Mouse (Mus musculus) neural tube, embryonic 12.5 days (tissue): ENCODE results near the gene Actr2. TPM values are rescaled to one million over a fixed set of nuclear protein-coding genes. Genes with fewer than 3 reads are reported as not detected.
"Not testable (repeated sequence)": the region's sequence is repeated elsewhere in the genome, so short reads cannot be mapped to it uniquely, and the experiment has no call there.

ENCODE experiments used
- ATAC-seq: fragments of 200-750 bp; cut with Nextera tagmentation; 2 replicates; pipeline ENCODE4 v1.8.0; 2017; ENCODE audit warnings: low read depth, mild to moderate bottlenecking, moderate TSS enrichment, moderate library complexity; ENCODE audit not compliant: low FRiP score
- H3K27ac ChIP-seq: fragments of 300-500 bp; sonication (generic); 2 replicates; pipeline ENCODE4 v1.5.1; 2016
- H3K27me3 ChIP-seq: fragments of 300-500 bp; sonication (generic); replicated peaks from 2 replicates; pipeline ENCODE4 v1.6.1; 2016; ENCODE audit warnings: mild to moderate bottlenecking
- H3K36me3 ChIP-seq: fragments of 300-500 bp; sonication (generic); 2 replicates; pipeline ENCODE4 v1.6.1; 2016; ENCODE audit warnings: mild to moderate bottlenecking
- H3K4me1 ChIP-seq: fragments of 300-500 bp; sonication (generic); 2 replicates; pipeline ENCODE4 v1.6.1; 2016
- H3K4me2 ChIP-seq: fragments of 300-500 bp; sonication (generic); replicated peaks from 2 replicates; pipeline ENCODE4 v1.6.1; 2016; ENCODE audit warnings: mild to moderate bottlenecking
- H3K4me3 ChIP-seq: fragments of 300-500 bp; sonication (generic); 2 replicates; pipeline ENCODE4 v1.5.1; 2016
- H3K9ac ChIP-seq: fragments of 300-500 bp; sonication (generic); 2 replicates; pipeline ENCODE4 v1.6.1; 2016; ENCODE audit warnings: mild to moderate bottlenecking
- H3K9me3 ChIP-seq: fragments of 300-500 bp; sonication (generic); 2 replicates; pipeline ENCODE4 v1.6.1; 2016; ENCODE audit warnings: mild to moderate bottlenecking
- WGBS: fragments of 180-500 bp; shearing (Covaris S2); methylation state at CpG from one replicate; pipeline ENCODE4 v1.1.7; 2016; 5-methylcytosine and 5-hydroxymethylcytosine counted together
- polyA plus RNA-seq: library from polyadenylated mRNA; unstranded; fragments of >200 nt; fragmentation: Nextera tagmentation; extraction: Ambion mirVana; gene quantifications from 2 replicates; pipeline ENCODE4 v1.2.1, GENCODE M21; 2016

Gene Actr2
- 142 and 145 TPM in 2 replicates for polyA plus RNA-seq

DNA sequence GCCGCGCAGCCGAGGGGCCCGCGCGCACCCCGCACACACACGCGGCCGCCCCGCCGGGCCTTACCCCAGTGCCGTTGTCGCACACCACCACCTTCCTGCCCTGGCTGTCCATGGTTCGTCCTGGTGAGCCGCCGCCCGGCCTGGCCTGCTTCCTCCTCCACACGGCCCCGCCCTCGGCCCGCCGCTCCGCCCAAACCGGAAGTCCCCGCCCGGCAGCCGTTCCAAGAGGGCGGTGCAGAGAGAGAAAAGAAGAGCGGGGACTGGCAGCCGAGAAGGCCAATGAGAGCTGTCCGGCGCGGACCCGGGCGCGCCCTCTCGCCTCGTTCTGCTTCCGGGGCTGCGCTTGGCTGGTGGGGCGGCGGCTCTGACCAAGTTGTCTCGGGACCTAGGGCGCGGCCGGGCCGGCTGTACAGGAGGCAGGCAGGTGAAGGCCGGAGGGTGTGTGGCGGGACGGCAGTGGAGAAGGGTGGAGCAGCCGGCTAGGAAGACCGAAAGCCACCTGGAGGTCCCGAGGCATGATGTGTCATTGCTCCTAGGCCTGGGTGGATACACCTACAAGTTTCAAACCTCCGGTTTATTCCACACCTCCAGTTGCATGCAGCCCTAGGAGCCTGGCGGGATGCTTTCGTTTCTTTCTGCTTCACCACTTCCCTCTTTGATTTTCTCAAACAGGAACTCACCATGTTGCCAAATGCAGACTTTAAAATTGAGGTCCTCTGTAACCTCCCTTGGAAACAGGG is at the start of gene Actr2:
Gene Actr2 (minus strand): TSS at position 173 of the 740 bp plus-strand sequence.
- peak within 1 kb of the TSS; percentile 87 for H3K27ac ChIP-seq
- H3K4me1 ChIP-seq, result peaks cover 12% of the 10 kb centered on the region
- under 1% methylated on average over 55 of the region's 57 CpGs for WGBS
- H3K9ac ChIP-seq, result peak within 1 kb of the TSS; percentile 80
- H3K36me3 ChIP-seq, result no peaks in the 10 kb centered on the region
- ATAC-seq, result peak; percentile 99
- H3K4me3 ChIP-seq, result peak within 1 kb of the TSS; percentile 83
- H3K9me3 ChIP-seq, result no peaks in the 10 kb centered on the region
- H3K27me3 ChIP-seq, result no peaks in the 10 kb centered on the region
- peak within 1 kb of the TSS; percentile 71 for H3K4me2 ChIP-seq

DNA sequence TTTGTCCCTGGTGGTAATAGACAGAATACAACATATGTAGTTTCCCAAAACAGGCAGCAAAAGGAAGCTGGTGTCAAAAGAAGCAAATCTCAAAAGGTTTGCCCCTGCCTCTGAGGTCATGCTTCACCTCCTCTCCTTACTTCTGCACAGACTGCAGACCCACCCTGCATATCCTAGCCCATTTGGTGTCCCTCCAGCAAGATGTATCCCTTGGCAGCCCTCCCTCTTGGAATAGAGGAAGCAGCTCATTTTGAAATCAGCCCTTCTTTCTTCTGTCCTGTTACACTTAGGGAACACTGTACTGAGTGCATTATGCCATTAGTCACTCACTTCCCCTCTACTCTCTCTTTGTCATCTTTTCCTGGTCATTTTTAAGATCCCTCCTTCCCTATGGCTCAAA is 46.2 kb upstream of the Actr2 start:
- Histone ChIP-seq H3K27ac (no peak overlapping the region), H3K36me3 (no peaks in the 10 kb centered on the region), H3K4me3 (no peak overlapping the region), H3K9me3 (no peaks in the 10 kb centered on the region), H3K9ac (no peak overlapping the region), H3K27me3 (no peaks in the 10 kb centered on the region), H3K4me1 (no peaks in the 10 kb centered on the region), H3K4me2 (no peak overlapping the region)
- no peak for ATAC-seq

DNA sequence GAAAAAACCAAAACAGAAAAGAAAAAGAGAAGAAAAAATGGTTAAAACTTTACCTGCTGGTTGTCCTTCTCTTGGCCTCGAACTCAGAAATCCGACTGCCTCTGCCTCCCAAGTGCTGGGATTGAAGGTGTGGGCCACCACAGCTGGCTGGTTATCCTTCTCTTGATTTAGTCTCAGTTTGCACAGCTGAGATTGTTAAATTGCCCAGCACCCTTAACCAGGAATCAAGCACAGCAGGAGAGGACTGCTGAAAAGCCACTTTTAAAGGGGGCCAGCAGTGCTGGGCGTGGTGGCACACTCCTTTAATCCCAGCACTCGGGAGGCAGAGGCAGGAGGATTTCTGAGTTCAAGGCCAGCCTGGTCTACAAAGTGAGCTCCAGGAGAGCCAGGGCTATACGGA is 40.8 kb upstream of the Actr2 start:
- WGBS, result 90% methylated on average over 5 of the region's 5 CpGs
- not testable (repeated sequence) for H3K9ac ChIP-seq, H3K4me2 ChIP-seq, H3K36me3 ChIP-seq, H3K9me3 ChIP-seq, ATAC-seq, H3K27ac ChIP-seq, H3K4me1 ChIP-seq, H3K27me3 ChIP-seq, H3K4me3 ChIP-seq

DNA sequence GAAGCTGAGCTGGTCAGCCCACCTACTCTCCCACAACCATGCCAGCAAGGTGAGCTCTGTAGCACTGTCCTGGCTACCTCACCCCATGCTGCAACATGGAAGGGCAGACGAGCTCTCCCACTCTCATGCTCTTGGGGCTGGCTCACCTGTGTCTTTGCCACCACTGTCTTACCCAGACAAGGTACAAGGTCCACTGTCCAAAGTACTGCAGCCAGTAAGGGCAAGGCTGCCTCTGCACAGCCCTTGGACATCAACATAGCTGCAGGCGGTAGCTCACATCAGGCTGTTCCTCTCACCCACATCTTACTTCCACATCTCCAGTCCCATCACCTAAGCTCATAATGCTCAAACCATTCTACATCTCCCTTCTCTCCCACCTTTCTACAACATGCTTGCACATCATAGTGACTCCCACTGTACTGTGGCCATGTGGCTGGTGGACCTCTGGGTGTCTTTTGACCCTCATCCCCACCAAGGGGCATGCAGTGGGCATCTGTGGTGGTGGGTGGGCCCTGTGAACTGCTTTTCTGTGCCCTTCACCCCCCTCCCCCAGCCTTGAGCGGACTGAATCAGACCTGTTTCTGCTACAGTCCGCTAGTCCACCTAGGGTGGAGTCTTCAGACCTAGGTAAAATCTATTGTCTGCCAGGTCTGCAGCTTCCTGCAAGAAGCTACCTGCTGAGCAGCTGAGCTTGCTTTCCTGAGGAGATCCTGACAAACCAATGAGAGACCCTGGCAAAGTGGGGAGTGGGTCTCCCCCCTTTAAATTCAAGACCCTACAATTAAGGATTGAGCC is 39.6 kb upstream of the Actr2 start:
- Histone ChIP-seq H3K9me3 (no peaks in the 10 kb centered on the region), H3K4me2 (no peak overlapping the region), H3K4me3 (no peak overlapping the region), H3K4me1 (no peaks in the 10 kb centered on the region), H3K36me3 (no peaks in the 10 kb centered on the region), H3K27me3 (no peaks in the 10 kb centered on the region), H3K27ac (no peak overlapping the region), H3K9ac (no peak overlapping the region)
- no peak for ATAC-seq
- 84% methylated on average over 4 of the region's 4 CpGs for WGBS

DNA sequence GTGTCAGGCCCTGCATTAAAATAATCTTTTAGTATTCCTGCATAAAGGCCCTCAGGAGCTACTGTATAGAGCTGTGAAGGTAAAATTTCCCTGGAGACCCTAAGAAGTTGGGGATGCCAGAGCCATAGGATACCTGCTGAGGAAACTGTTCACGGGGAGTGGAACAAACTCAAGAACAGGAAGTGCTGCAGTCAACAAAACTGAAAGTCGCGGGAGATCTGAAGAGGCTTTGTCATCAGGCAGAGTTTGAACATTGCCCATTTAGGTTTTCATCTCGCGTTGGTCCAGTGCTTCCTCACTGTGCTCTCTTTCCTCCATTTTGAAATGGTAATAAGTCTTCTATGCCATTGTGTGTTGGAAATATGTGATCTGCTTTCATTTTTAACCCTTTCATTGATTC is 38.6 kb upstream of the Actr2 start:
- H3K27ac ChIP-seq, result no peak overlapping the region
- ATAC-seq, result no peak
- H3K4me2 ChIP-seq, result no peak overlapping the region
- H3K9ac ChIP-seq, result no peak overlapping the region
- no peaks in the 10 kb centered on the region for H3K36me3 ChIP-seq
- no peaks in the 10 kb centered on the region for H3K27me3 ChIP-seq
- no peak overlapping the region for H3K4me3 ChIP-seq
- H3K9me3 ChIP-seq, result no peaks in the 10 kb centered on the region
- 89% methylated on average over 5 of the region's 5 CpGs for WGBS
- H3K4me1 ChIP-seq, result no peaks in the 10 kb centered on the region

DNA sequence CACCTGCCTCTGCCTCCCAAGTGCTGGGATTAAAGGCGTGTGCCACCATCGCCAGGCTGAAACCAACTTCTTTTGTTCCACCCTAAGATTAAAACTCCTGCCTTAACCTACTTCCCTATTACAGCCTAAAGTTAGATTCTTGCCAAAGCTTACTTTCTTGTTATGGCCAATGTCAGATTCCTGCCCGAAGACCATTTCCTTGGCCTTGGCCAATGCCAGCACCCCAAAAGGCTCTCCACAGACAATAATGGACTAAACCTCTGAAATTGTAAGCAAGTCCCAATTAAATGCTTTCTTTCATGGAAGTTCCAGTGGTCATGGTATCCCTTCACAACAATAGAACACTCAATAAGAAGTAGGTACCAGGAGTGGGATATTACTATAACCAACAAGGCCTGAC is 37.2 kb upstream of the Actr2 start:
- no peak overlapping the region for H3K9ac ChIP-seq
- no peak overlapping the region for H3K4me2 ChIP-seq
- no peaks in the 10 kb centered on the region for H3K27me3 ChIP-seq
- no peaks in the 10 kb centered on the region for H3K9me3 ChIP-seq
- H3K4me1 ChIP-seq, result no peaks in the 10 kb centered on the region
- H3K36me3 ChIP-seq, result no peaks in the 10 kb centered on the region
- no peak for ATAC-seq
- H3K4me3 ChIP-seq, result no peak overlapping the region
- 95% methylated on average over 3 of the region's 3 CpGs for WGBS
- H3K27ac ChIP-seq, result no peak overlapping the region

DNA sequence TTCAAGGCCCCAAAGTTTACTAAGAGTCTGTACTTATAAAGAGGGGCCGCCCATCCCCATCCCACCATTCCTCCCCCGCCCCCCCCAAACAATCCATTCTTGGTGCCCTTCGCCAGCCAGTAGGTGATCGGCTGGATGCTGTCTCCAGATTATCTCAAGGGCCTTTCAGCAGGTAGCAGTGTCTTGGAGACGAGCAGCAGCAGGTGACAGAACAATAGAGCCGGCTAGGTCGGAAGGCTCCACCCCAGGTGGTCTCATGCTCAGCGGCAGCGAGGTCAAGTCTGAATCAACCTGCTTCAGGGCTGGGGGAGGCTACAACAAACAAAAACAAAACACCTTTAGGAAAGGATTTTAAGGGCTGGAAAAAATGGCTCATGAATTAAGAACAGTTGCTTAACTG is 32.7 kb upstream of the Actr2 start:
- 31% methylated on average over 9 of the region's 9 CpGs for WGBS
- no peak overlapping the region for H3K9ac ChIP-seq
- no peaks in the 10 kb centered on the region for H3K27me3 ChIP-seq
- H3K4me2 ChIP-seq, result no peak overlapping the region
- H3K4me1 ChIP-seq, result no peaks in the 10 kb centered on the region
- ATAC-seq, result no peak
- H3K9me3 ChIP-seq, result no peaks in the 10 kb centered on the region
- no peak overlapping the region for H3K27ac ChIP-seq
- no peaks in the 10 kb centered on the region for H3K36me3 ChIP-seq
- no peak overlapping the region for H3K4me3 ChIP-seq

DNA sequence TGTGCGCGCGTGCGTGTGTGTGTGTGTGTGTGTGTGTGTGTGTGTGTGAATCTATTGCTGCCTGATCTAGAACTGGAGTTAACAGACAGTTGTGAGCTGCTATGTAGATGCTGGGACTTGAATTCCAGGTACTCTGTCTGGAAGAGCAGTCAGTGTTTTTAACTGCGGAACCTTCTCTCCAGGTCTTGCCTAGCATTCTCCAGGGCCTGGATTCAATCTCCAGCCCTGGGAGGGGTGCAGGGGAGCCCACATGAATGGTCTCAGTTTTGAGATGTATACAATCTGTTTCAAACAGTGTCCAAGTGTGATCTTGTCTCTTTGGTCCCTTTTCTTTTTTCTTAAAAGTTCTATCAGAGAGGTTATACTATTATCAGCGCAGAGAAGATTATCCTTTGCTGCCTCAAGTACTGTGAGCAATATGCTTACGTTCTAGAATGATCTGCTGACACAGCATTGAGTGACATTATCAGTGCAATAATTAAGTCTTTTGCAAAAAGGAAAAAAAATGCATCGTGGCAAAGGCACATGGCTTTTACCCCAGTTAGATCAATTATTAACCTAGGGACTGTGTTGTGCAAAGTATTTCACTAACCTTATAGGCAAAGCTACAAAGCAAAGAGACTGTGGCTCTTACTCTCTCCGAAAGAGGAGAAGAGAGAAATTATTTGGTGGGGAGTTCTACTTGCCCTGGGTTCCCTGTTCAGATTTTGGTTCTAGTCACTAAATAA is 32.0 kb upstream of the Actr2 start:
- no peaks in the 10 kb centered on the region for H3K36me3 ChIP-seq
- no peak overlapping the region for H3K9ac ChIP-seq
- no peak for ATAC-seq
- H3K9me3 ChIP-seq, result no peaks in the 10 kb centered on the region
- no peak overlapping the region for H3K4me3 ChIP-seq
- H3K27me3 ChIP-seq, result no peaks in the 10 kb centered on the region
- 85% methylated on average over 9 of the region's 9 CpGs for WGBS
- no peak overlapping the region for H3K27ac ChIP-seq
- H3K4me2 ChIP-seq, result no peak overlapping the region
- no peaks in the 10 kb centered on the region for H3K4me1 ChIP-seq

DNA sequence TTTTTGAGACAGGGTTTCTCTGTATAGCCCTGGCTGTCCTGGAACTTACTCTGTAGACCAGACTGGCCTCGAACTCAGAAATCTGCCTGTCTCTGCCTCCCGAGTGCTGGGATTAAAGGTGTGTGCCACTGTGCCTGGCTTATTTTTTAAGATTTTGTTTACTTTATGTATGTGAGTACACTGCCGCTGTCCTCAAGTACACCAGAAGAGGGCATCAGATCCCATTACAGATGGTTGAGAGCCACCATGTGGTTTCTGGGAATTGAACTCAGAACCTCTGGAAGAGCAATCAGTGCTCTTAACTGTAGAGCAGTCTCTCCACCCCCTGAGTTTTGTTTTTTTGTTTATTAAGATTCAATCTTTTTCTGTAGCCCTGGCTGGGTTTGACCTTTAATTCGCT is 31.0 kb upstream of the Actr2 start:
- WGBS, result 94% methylated on average over 4 of the region's 4 CpGs
- not testable (repeated sequence) for ATAC-seq, H3K4me3 ChIP-seq, H3K4me2 ChIP-seq, H3K36me3 ChIP-seq, H3K27ac ChIP-seq, H3K9me3 ChIP-seq, H3K4me1 ChIP-seq, H3K9ac ChIP-seq, H3K27me3 ChIP-seq

DNA sequence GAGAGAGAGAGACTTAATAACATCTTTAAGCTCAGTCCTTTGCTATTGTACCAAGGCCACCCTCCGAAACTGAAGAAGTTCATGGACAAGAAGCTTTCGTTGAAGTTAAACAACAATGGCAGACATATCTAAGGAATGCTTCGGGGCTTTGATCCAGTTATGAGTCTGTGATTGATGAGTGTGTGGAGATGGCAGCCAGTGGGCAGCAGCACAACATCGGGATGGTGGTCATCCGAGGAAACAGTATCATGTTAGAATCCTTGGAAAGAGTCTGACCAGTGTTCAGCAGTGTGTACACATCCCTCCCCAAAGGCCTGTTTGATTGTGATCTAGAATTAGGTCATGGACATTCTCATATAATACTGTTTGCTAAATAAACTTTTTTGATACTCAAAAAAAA is 29.8 kb upstream of the Actr2 start:
- Histone ChIP-seq H3K9me3 (no peaks in the 10 kb centered on the region), H3K4me2 (no peak overlapping the region), H3K4me1 (no peaks in the 10 kb centered on the region), H3K9ac (no peak overlapping the region), H3K4me3 (no peak overlapping the region), H3K36me3 (no peaks in the 10 kb centered on the region), H3K27ac (no peak overlapping the region), H3K27me3 (no peaks in the 10 kb centered on the region)
- 91% methylated on average over 5 of the region's 5 CpGs for WGBS
- ATAC-seq, result no peak

DNA sequence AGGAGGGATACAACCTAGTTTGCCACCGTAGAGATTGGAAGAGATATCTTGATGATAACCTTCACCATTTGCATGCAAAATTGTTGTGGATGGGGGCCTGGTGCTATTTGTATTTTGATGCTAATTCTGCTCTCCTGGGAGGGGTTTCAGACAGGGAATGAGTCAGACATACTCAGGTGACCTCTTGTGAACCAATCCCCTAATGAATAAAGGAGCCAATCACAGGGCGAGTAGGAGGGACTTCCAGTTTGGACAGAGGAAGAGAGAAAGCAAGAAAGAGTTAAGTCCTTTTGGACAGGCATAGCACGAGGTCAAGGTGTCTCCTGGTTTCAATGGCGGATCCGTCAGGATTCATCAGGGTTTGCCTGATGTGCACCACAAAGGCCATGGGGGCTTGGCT is 27.6 kb upstream of the Actr2 start:
- ATAC-seq, result no peak
- no peaks in the 10 kb centered on the region for H3K4me1 ChIP-seq

DNA sequence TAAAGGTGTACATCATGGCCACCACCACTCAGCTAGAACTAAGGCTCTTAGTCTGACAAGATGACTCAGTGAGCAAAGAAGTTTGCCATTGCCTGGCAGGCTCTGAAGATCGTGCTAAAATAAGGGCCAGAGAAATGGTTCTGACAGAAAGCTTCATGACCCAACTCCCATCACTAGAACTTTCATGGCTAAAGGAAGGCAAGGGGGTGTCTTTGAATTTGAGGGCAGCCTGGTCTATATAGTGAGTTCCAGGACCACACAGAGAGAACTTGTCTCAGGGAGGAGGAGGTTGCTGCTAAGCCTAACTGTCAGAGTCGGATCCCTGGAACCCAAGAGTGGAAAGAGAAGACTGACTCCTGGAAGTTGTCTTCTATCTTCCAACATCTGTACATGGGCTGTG is 27.0 kb upstream of the Actr2 start:
- WGBS, result 92% methylated on average over 2 of the region's 2 CpGs
- ATAC-seq, result no peak
- no peak overlapping the region for H3K27ac ChIP-seq
- H3K4me1 ChIP-seq, result no peaks in the 10 kb centered on the region
- no peak overlapping the region for H3K4me2 ChIP-seq
- H3K27me3 ChIP-seq, result no peaks in the 10 kb centered on the region
- H3K9ac ChIP-seq, result no peak overlapping the region
- no peak overlapping the region for H3K4me3 ChIP-seq
- H3K36me3 ChIP-seq, result no peaks in the 10 kb centered on the region
- no peaks in the 10 kb centered on the region for H3K9me3 ChIP-seq

More for the DNA sequence above, 27.6 kb upstream of the Actr2 start:
- no peak overlapping the region for H3K27ac ChIP-seq
- H3K27me3 ChIP-seq, result no peaks in the 10 kb centered on the region
- WGBS, result 92% methylated on average over 5 of the region's 5 CpGs
- no peak overlapping the region for H3K9ac ChIP-seq
- no peak overlapping the region for H3K4me3 ChIP-seq
- no peaks in the 10 kb centered on the region for H3K36me3 ChIP-seq
- no peaks in the 10 kb centered on the region for H3K9me3 ChIP-seq
- H3K4me2 ChIP-seq, result no peak overlapping the region
